Mouse (Mus musculus) neural tube, embryonic 13.5 days (tissue): ENCODE results near the gene Lrch3. TPM values are rescaled to one million over a fixed set of nuclear protein-coding genes. Genes with fewer than 3 reads are reported as not detected.

ENCODE experiments used
- ATAC-seq: fragments of 200-750 bp; cut with Nextera tagmentation; 2 replicates; pipeline ENCODE4 v1.8.0; 2017; ENCODE audit warnings: low read depth, mild to moderate bottlenecking, moderate TSS enrichment, moderate library complexity
- H3K27ac ChIP-seq: fragments of 300-500 bp; sonication (generic); replicated peaks from 2 replicates; pipeline ENCODE4 v1.5.1; 2015; ENCODE audit warnings: moderate library complexity, mild to moderate bottlenecking, inconsistent platforms
- H3K27me3 ChIP-seq: fragments of 300-500 bp; sonication (generic); 2 replicates; pipeline ENCODE4 v1.6.1; 2015; ENCODE audit warnings: mild to moderate bottlenecking, inconsistent platforms
- H3K36me3 ChIP-seq: fragments of 300-500 bp; sonication (generic); 2 replicates; pipeline ENCODE4 v1.6.1; 2015; ENCODE audit warnings: mild to moderate bottlenecking, inconsistent platforms
- H3K4me1 ChIP-seq: fragments of 300-500 bp; sonication (generic); replicated peaks from 2 replicates; pipeline ENCODE4 v1.6.1; 2015; ENCODE audit warnings: inconsistent platforms
- H3K4me2 ChIP-seq: fragments of 300-500 bp; sonication (generic); 2 replicates; pipeline ENCODE4 v1.6.1; 2015; ENCODE audit warnings: inconsistent platforms, mild to moderate bottlenecking, moderate library complexity
- H3K4me3 ChIP-seq: fragments of 300-500 bp; sonication (generic); 2 replicates; pipeline ENCODE4 v1.5.1; 2015; ENCODE audit warnings: mild to moderate bottlenecking, inconsistent platforms
- H3K9ac ChIP-seq: fragments of 300-500 bp; sonication (generic); 2 replicates; pipeline ENCODE4 v1.6.1; 2015; ENCODE audit warnings: moderate library complexity, mild to moderate bottlenecking, inconsistent platforms
- H3K9me3 ChIP-seq: fragments of 300-500 bp; sonication (generic); 2 replicates; pipeline ENCODE4 v1.6.1; 2016; ENCODE audit warnings: inconsistent platforms
- WGBS: fragments of 180-500 bp; shearing (Covaris S2); methylation state at CpG from one replicate; pipeline ENCODE4 v1.1.7; 2015; 5-methylcytosine and 5-hydroxymethylcytosine counted together
- polyA plus RNA-seq: library from polyadenylated mRNA; unstranded; fragments of >200 nt; fragmentation: Nextera tagmentation; extraction: Ambion mirVana; gene quantifications from 2 replicates; pipeline ENCODE4 v1.2.1, GENCODE M21; 2015

Lrch3 gene
- polyA plus RNA-seq, 1 experiment from 2014 or later: 39.2 TPM

DNA sequence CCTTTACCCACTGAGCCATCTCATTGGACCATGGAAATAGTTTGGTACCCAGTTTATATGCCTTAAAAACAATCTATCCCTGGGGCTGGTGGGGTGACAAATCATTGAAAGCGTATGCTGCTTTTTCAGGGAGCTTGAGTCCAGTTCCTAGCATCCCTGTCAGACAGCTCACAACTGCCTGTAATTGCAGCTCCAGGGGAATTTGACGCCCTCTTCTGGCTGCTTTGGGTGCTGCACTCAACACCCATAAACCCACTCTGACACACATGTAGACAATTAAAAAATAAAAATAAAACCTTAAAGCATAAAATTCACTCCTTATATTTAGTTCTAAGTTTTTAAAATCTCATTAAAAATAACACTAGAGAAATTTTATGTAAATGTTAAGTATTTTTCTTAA, 37.2 kb downstream of the Lrch3 start:
- Histone ChIP-seq H3K4me1 (peaks cover 7% of the 10 kb centered on the region), H3K4me3 (no peak overlapping the region), H3K27ac (no peak overlapping the region), H3K36me3 (peaks cover 16% of the 10 kb centered on the region), H3K27me3 (no peaks in the 10 kb centered on the region), H3K9ac (no peak overlapping the region), H3K9me3 (no peaks in the 10 kb centered on the region), H3K4me2 (no peak overlapping the region)
- WGBS: 93% methylated on average over 2 of the region's 2 CpGs
- no peak for ATAC-seq

DNA sequence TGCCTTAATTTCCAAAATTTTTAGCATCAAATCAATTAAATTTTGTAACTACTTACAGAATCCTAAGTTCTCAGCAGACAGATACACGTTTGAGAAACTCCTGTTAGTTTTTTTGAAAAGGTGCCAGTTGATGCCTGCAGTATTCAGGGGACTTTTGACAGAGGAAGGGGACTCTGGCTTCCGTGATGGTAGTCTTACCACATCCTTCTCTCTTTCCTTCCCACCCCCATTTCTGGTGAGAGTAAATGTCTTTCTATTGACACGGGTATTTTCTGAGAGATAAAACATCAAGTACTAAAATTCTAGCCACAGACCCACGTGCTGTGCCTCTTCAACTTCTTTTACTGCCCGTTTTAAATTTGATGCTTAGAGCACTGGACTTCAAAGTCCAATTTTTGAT, 39.9 kb downstream of the Lrch3 start:
- Histone ChIP-seq H3K9me3 (no peaks in the 10 kb centered on the region), H3K36me3 (peaks cover 26% of the 10 kb centered on the region), H3K27me3 (no peaks in the 10 kb centered on the region), H3K4me1 (no peaks in the 10 kb centered on the region; the same call in 1 of the 2 replicates), H3K9ac (no peak overlapping the region), H3K27ac (no peak overlapping the region), H3K4me3 (no peak overlapping the region), H3K4me2 (no peak overlapping the region)
- whole genome bisulfite sequencing: 82% methylated on average over 5 of the region's 5 CpGs
- ATAC-seq: no peak

DNA sequence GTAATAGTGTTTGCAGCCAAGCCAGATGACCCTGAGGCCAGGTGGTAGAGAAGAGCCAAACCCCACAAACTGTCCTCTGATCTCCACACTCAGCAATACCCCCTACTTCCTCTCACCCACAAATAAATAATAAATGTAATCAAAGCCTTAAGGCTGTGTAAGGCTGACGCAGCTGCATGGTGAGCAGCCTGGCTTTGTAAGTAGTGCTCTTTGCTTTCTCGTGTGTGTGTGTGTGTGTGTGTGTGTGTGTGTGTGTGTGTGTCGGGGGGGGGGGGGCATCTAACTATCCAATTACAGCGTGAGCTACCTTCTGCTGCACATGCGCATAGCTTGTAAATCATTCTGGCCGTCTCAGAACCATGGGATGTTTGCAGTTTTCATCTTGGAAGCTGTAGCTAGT, 40.4 kb downstream of the Lrch3 start:
- no peaks in the 10 kb centered on the region for H3K27me3 ChIP-seq
- ATAC-seq: peak; percentile 61
- no peaks in the 10 kb centered on the region for H3K9me3 ChIP-seq
- 44% methylated on average over 6 of the region's 6 CpGs for WGBS
- peaks cover 28% of the 10 kb centered on the region for H3K36me3 ChIP-seq
- H3K9ac ChIP-seq: 0 out of 2 replicates have a peak overlapping the region, but pooled peaks have one; percentile 12
- H3K27ac ChIP-seq: no peak overlapping the region; the same call in 1 of the 2 replicates
- H3K4me1 ChIP-seq: no peaks in the 10 kb centered on the region; the same call in 1 of the 2 replicates
- no peak overlapping the region for H3K4me2 ChIP-seq
- H3K4me3 ChIP-seq: no peak overlapping the region

DNA sequence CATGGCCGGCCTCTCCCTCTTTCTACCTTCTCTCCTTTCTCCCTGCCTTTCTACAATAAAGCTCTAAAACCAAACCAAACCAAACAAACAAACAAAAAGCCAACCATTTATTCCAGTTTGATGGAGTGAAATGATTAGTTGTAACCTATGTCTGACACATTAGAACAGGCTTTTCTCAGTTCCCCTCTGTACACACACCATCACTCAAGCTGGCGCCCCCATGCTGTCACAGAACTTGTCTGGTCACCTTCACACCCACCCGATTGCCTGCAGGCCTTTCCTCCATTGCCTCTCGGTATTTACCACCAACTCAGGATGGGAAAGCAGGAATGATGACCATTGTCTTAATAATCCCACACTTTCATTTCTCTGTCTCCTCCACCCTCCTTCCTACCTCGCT, 43.0 kb downstream of the Lrch3 start:
- H3K4me2 ChIP-seq: no peak overlapping the region
- H3K4me3 ChIP-seq: no peak overlapping the region
- H3K27ac ChIP-seq: no peak overlapping the region
- H3K4me1 ChIP-seq: no peaks in the 10 kb centered on the region; the same call in 1 of the 2 replicates
- H3K36me3 ChIP-seq: peaks cover 45% of the 10 kb centered on the region
- no peak for ATAC-seq
- 62% methylated on average over 5 of the region's 5 CpGs for WGBS
- no peak overlapping the region for H3K9ac ChIP-seq
- H3K27me3 ChIP-seq: no peaks in the 10 kb centered on the region
- no peaks in the 10 kb centered on the region for H3K9me3 ChIP-seq

DNA sequence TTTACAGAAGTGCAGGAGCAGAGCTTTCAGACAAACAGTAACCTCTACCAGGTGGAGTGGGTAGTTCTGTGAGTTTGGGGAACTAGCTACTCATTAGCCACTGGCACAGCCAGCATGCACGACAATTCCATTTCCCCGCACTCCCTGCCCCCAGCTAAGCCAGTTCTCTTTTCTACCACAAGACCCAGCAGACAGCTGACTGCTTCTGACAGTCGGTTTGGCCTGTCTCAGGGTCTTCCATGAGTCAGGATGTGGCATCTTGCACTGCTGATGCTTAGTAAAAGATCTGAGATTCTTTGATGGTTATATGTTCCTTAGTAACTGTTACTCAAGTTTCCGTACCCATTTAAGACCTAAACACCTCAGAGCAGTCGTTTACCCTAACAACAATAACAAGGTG, 58.6 kb downstream of the Lrch3 start:
- no peak for ATAC-seq
- 87% methylated on average over 5 of the region's 5 CpGs for WGBS
- H3K4me3 ChIP-seq: no peak overlapping the region
- no peaks in the 10 kb centered on the region for H3K27me3 ChIP-seq
- no peak overlapping the region for H3K4me2 ChIP-seq
- 0 out of 2 replicates have a peak, but pooled peaks cover 2% of the 10 kb centered on the region for H3K4me1 ChIP-seq
- no peak overlapping the region for H3K27ac ChIP-seq
- H3K36me3 ChIP-seq: peaks cover 38% of the 10 kb centered on the region
- H3K9ac ChIP-seq: no peak overlapping the region
- H3K9me3 ChIP-seq: no peaks in the 10 kb centered on the region

- Histone ChIP-seq H3K36me3 (peaks cover 41% of the 10 kb centered on the region), H3K9ac (no peak overlapping the region), H3K9me3 (no peaks in the 10 kb centered on the region), H3K4me2 (no peak overlapping the region), H3K27me3 (no peaks in the 10 kb centered on the region), H3K4me1 (0 out of 2 replicates have a peak, but pooled peaks cover 2% of the 10 kb centered on the region), H3K4me3 (no peak overlapping the region), H3K27ac (no peak overlapping the region)
- ATAC-seq: no peak
- WGBS: 83% methylated on average over 2 of the region's 2 CpGs
These were observed 59.1 kb downstream of the Lrch3 start for GRCm38 (mm10) chr16:32973047-32973446.

DNA sequence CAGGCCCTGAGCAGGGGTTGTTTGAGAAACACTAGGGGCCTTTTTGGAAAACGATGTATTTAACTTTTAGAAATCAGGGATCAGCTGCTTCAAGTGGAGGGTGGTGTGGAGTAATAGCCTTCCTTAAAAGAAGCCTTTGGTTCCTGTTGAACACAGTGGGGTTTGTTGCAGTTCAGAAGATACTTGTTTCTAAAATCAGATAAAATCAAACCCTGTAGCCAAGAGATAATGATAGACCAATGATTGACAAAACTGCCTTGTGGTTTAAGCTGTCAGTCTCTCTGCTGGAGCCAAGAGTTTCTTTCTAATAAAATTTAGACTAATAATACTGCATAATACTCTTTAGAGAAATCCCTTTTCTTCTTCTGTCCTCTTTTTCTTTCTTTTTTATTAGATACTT, 66.3 kb downstream of the Lrch3 start:
- WGBS: 74% methylated on average over 1 of the region's 1 CpGs
- H3K9ac ChIP-seq: no peak overlapping the region
- H3K4me1 ChIP-seq: no peaks in the 10 kb centered on the region
- H3K36me3 ChIP-seq: peaks cover 72% of the 10 kb centered on the region
- no peaks in the 10 kb centered on the region for H3K27me3 ChIP-seq
- ATAC-seq: no peak
- H3K27ac ChIP-seq: no peak overlapping the region
- no peak overlapping the region for H3K4me3 ChIP-seq
- no peaks in the 10 kb centered on the region for H3K9me3 ChIP-seq
- H3K4me2 ChIP-seq: no peak overlapping the region

- H3K9me3 ChIP-seq: no peaks in the 10 kb centered on the region
- no peak overlapping the region for H3K27ac ChIP-seq
- H3K36me3 ChIP-seq: peaks cover 78% of the 10 kb centered on the region
- ATAC-seq: no peak
- H3K4me3 ChIP-seq: no peak overlapping the region
- H3K27me3 ChIP-seq: no peaks in the 10 kb centered on the region
- H3K9ac ChIP-seq: no peak overlapping the region
- 95% methylated on average over 4 of the region's 4 CpGs for WGBS
- H3K4me2 ChIP-seq: no peak overlapping the region
- no peaks in the 10 kb centered on the region for H3K4me1 ChIP-seq
These were observed 67.5 kb downstream of the Lrch3 start for GRCm38 (mm10) chr16:32981405-32981804.

DNA sequence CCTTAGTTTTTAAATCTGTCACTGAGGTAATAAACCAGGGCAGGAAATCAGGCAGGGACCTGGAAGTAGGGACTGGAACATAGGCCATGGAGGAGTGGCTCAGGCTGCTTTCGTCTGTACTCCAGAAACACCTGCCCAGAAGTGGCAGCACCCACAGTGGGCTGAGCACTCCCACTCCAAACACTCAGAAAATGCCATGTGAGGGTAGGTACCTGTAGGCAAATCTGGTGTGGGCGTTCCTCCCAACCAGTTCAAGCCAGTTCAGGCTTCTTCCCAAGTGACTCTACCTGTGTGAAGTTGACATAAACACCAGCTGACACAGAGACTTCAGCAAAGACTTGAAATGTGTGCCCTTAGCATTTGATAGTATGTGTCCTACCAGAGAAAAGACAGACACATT, 70.7 kb downstream of the Lrch3 start:
- H3K4me1 ChIP-seq: no peaks in the 10 kb centered on the region
- 98% methylated on average over 2 of the region's 2 CpGs for WGBS
- H3K4me2 ChIP-seq: no peak overlapping the region
- no peak overlapping the region for H3K9ac ChIP-seq
- no peak overlapping the region for H3K4me3 ChIP-seq
- H3K9me3 ChIP-seq: no peaks in the 10 kb centered on the region
- peaks cover 79% of the 10 kb centered on the region for H3K36me3 ChIP-seq
- no peak for ATAC-seq
- no peaks in the 10 kb centered on the region for H3K27me3 ChIP-seq
- H3K27ac ChIP-seq: no peak overlapping the region

GRCm38 (mm10) chr16:32992158-32992557, 78.3 kb downstream of the Lrch3 start:
- Histone ChIP-seq H3K4me3 (no peak overlapping the region), H3K4me1 (no peaks in the 10 kb centered on the region), H3K9ac (no peak overlapping the region), H3K36me3 (peaks cover 74% of the 10 kb centered on the region), H3K9me3 (no peaks in the 10 kb centered on the region), H3K27me3 (no peaks in the 10 kb centered on the region), H3K27ac (no peak overlapping the region), H3K4me2 (no peak overlapping the region)
- 90% methylated on average over 5 of the region's 5 CpGs for WGBS
- ATAC-seq: no peak

GRCm38 (mm10) chr16:33005216-33005615, 91.3 kb downstream of the Lrch3 start:
- no peak for ATAC-seq
- Histone ChIP-seq H3K36me3 (peaks cover 80% of the 10 kb centered on the region), H3K27ac (no peak overlapping the region)

DNA sequence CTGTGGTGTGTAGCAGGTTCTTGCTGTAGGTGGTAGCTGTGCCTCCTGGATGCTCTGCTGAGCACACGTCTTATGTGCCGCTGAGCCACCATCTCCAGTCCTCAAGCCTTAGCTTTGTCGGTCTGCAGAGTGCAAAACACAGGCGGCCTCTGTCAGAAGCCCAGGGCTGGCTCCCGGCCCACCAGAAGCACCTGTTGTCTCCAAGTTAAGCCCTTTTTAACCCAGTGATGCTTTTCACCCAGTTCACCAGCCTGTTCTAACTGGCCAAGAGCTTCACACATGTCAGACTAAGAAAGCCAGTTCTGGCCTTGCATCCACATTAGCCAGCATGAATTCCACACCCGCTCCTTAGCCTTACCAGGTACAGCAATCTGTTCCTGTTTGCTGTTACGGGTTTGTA, 93.0 kb downstream of the Lrch3 start:
- Histone ChIP-seq H3K27ac (no peak overlapping the region), H3K36me3 (peaks cover 79% of the 10 kb centered on the region), H3K4me2 (no peak overlapping the region), H3K9me3 (no peaks in the 10 kb centered on the region), H3K4me3 (no peak overlapping the region), H3K9ac (no peak overlapping the region), H3K27me3 (no peaks in the 10 kb centered on the region), H3K4me1 (0 out of 2 replicates have a peak, but pooled peaks cover 3% of the 10 kb centered on the region)
- ATAC-seq: no peak
- 90% methylated on average over 7 of the region's 7 CpGs for WGBS

More at GRCm38 (mm10) chr16:33005216-33005615, 91.3 kb downstream of the Lrch3 start:
- 0 out of 2 replicates have a peak, but pooled peaks cover 3% of the 10 kb centered on the region for H3K4me1 ChIP-seq
- H3K9me3 ChIP-seq: no peaks in the 10 kb centered on the region
- 60% methylated on average over 9 of the region's 9 CpGs for WGBS
- no peak overlapping the region for H3K9ac ChIP-seq
- no peak overlapping the region for H3K4me2 ChIP-seq
- H3K27me3 ChIP-seq: no peaks in the 10 kb centered on the region
- no peak overlapping the region for H3K4me3 ChIP-seq

DNA sequence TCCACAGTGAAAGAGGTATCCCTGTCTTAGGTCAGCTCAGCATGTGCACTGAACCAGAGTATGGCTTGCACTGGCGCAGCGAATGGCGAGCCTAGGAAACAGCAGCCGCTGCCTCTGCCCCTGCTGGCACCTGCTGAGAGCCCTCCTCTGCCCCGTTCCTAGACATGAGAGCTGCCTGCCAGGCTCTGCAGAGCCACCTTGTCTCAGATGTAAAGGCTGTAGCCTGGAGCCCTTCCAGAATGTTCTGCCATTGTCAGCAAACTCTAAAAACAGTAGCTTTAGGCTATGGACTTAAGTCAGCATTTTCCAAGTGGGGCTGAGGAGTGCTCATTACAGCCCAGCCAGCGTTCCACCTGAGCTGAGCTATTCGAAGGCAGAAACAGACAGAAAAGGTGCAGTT, 93.5 kb downstream of the Lrch3 start:
- WGBS: 83% methylated on average over 7 of the region's 7 CpGs
- no peak overlapping the region for H3K27ac ChIP-seq
- no peak overlapping the region for H3K4me3 ChIP-seq
- no peaks in the 10 kb centered on the region for H3K9me3 ChIP-seq
- H3K27me3 ChIP-seq: no peaks in the 10 kb centered on the region
- H3K4me1 ChIP-seq: 0 out of 2 replicates have a peak, but pooled peaks cover 3% of the 10 kb centered on the region
- H3K36me3 ChIP-seq: peaks cover 79% of the 10 kb centered on the region
- H3K9ac ChIP-seq: no peak overlapping the region
- ATAC-seq: no peak
- no peak overlapping the region for H3K4me2 ChIP-seq
